In genomic region chr5:143122125-143122524, GRCm38 (mm10) we compare ENCODE assay signal across 28 mouse cellular contexts. TPM values are rescaled to one million over a fixed set of nuclear protein-coding genes. Genes with fewer than 3 reads are reported as not detected.
DNase-seq lines count a peak whose midpoint lies in the region; ATAC-seq and TF ChIP-seq lines count a peak whose summit lies in the region.
"Had no signal": no experiment of that assay in that cellular context is flagged by ENCODE, and none has a peak within 500 bp of the region (broad histone marks: within the 10 kb centered on the region; RNA-seq: fewer than 3 reads in every experiment).

No protein-coding gene starts in this region.

- 54% methylated on average over 8 of the region's 8 CpGs for WGBS in stomach, postnatal 0 days
- 85% methylated on average over 8 of the region's 8 CpGs for WGBS in hindbrain, embryonic 16.5 days

- peak overlapping the region; percentile 91 for H3K27ac ChIP-seq in ES-E14 (ENCODE audit: insufficient read depth, low read depth, low read length, poor library complexity, severe bottlenecking)
- H3K27ac ChIP-seq in stomach, postnatal 0 days (replicated peaks): no peak overlapping the region
- H3K27ac ChIP-seq in hindbrain, embryonic 16.5 days (ENCODE audit: low read depth, low read length): no peak overlapping the region
- H3K27ac ChIP-seq: embryonic facial prominence, embryonic 10.5 days; forebrain, embryonic 13.5 days; heart, embryonic 10.5 days; hindbrain, embryonic 10.5 days; hindbrain, embryonic 14.5 days had no signal

- no peak for TF ChIP-seq EP300 in stomach, postnatal 0 days (optimal IDR thresholded peaks at IDR 0.05)

- H3K9ac ChIP-seq in ES-E14 (ENCODE audit: insufficient read depth, low read depth, low read length, poor library complexity, severe bottlenecking): no peak overlapping the region
- no peak overlapping the region for H3K9ac ChIP-seq in stomach, postnatal 0 days (ENCODE audit: low read length)
- no peak overlapping the region for H3K9ac ChIP-seq in hindbrain, embryonic 16.5 days (ENCODE audit: low read depth, low read length)
- H3K9ac ChIP-seq: forebrain, embryonic 13.5 days; forebrain, postnatal 0 days; hindbrain, embryonic 14.5 days had no signal

- peak; percentile 52 for DNase-seq in ES-E14 (ENCODE audit: low read depth, low spot score)
- DNase-seq in stomach, postnatal 0 days (ENCODE audit: low spot score): no peak
- no peak for DNase-seq in layer of hippocampus, postnatal 25 days (ENCODE audit: extremely low spot score in 1 of 2, low spot score in 1 of 2)
- DNase-seq: adrenal gland, adult 2 months; adrenal gland, postnatal 25 days; B cell, adult 2 months; cerebellum, adult 18-20 months; cerebellum, adult 9-11 months; cerebellum, postnatal 36 days; forebrain, postnatal 0 days; gastrocnemius, postnatal 25 days; heart, adult 18-20 months; heart, postnatal 14 days had no signal

- no peaks in the 10 kb centered on the region for H3K27me3 ChIP-seq in E14TG2a.4 (ENCODE audit: insufficient read depth, low read length)
- H3K27me3 ChIP-seq in stomach, postnatal 0 days (ENCODE audit: control insufficient read depth, insufficient read depth, low read length): no peaks in the 10 kb centered on the region
- H3K27me3 ChIP-seq in hindbrain, embryonic 16.5 days (replicated peaks; ENCODE audit: control insufficient read depth, insufficient read depth, low read length): no peaks in the 10 kb centered on the region
- H3K27me3 ChIP-seq: forebrain, embryonic 13.5 days had no signal

- H3K4me1 ChIP-seq in E14TG2a.4 (replicated peaks; ENCODE audit: low read depth, low read length) (peaks cover 75% of the 10 kb centered on the region), ES-E14 (ENCODE audit: control insufficient read depth in 2 of 2, insufficient read depth in 2 of 2, low read length in 2 of 2, poor library complexity in 1 of 2) (peaks cover 0 to 32% of the 10 kb centered on the region in 2 experiments; a peak in 3 of 4 replicates)
- H3K4me1 ChIP-seq in stomach, postnatal 0 days (replicated peaks; ENCODE audit: control insufficient read depth, insufficient read depth): no peaks in the 10 kb centered on the region
- H3K4me1 ChIP-seq in hindbrain, embryonic 16.5 days (ENCODE audit: control insufficient read depth, insufficient read depth, low read depth, low read length): no peaks in the 10 kb centered on the region
- H3K4me1 ChIP-seq: heart, embryonic 10.5 days had no signal

- ATAC-seq in granulocyte monocyte progenitor cell, adult 5-6 weeks (replicated peaks; ENCODE audit: poor library complexity, severe bottlenecking): peak; percentile 87
- ATAC-seq in stomach, postnatal 0 days (ENCODE audit: low FRiP score, low TSS enrichment): peak; percentile 45; the same call in 1 of the 2 replicates
- ATAC-seq in monocyte, adult 5-6 weeks (replicated peaks; ENCODE audit: insufficient number of reproducible peaks, low FRiP score, low TSS enrichment, poor library complexity, severe bottlenecking): no peak
- ATAC-seq in hindbrain, embryonic 16.5 days: no peak
- ATAC-seq: CD4-positive, CD25-positive, alpha-beta regulatory T cell, adult 4 months; forebrain, embryonic 13.5 days; forebrain, postnatal 0 days; intestine, embryonic 16.5 days had no signal

- H3K4me2 ChIP-seq in stomach, postnatal 0 days (replicated peaks; ENCODE audit: low read depth): no peak overlapping the region
- H3K4me2 ChIP-seq in hindbrain, embryonic 16.5 days (ENCODE audit: low read length): no peak overlapping the region
- H3K4me2 ChIP-seq: forebrain, embryonic 13.5 days; hindbrain, embryonic 14.5 days had no signal

- H3K36me3 ChIP-seq in E14TG2a.4 (ENCODE audit: insufficient read depth, low read length): no peaks in the 10 kb centered on the region
- no peaks in the 10 kb centered on the region for H3K36me3 ChIP-seq in ES-E14 (ENCODE audit: control insufficient read depth, insufficient read depth, low read length, poor library complexity, severe bottlenecking)
- no peaks in the 10 kb centered on the region for H3K36me3 ChIP-seq in stomach, postnatal 0 days (ENCODE audit: control insufficient read depth, insufficient read depth, low read length)
- no peaks in the 10 kb centered on the region for H3K36me3 ChIP-seq in hindbrain, embryonic 16.5 days (ENCODE audit: control insufficient read depth, insufficient read depth, low read length)
- H3K36me3 ChIP-seq: embryonic facial prominence, embryonic 10.5 days; heart, embryonic 10.5 days; hindbrain, embryonic 10.5 days had no signal

- H3K9me3 ChIP-seq in E14TG2a.4 (ENCODE audit: low read length) (peaks cover 15% of the 10 kb centered on the region), ES-E14 (ENCODE audit: control insufficient read depth, insufficient read depth, low read depth, low read length) (no peaks in the 10 kb centered on the region)
- no peaks in the 10 kb centered on the region for H3K9me3 ChIP-seq in stomach, postnatal 0 days (ENCODE audit: control insufficient read depth, low read length)
- H3K9me3 ChIP-seq in hindbrain, embryonic 16.5 days (ENCODE audit: control insufficient read depth, low read length): no peaks in the 10 kb centered on the region
- H3K9me3 ChIP-seq: forebrain, embryonic 13.5 days; heart, embryonic 10.5 days had no signal

- TF ChIP-seq CTCF in E14TG2a.4 (conservative IDR thresholded peaks at IDR 0.05; ENCODE audit: low read length): no peak
- TF ChIP-seq CTCF in stomach, postnatal 0 days (IDR thresholded peaks at IDR 0.05; ENCODE audit: low read depth): no peak

- H3K4me3 ChIP-seq in E14TG2a.4 (replicated peaks; ENCODE audit: low read length) (peak overlapping the region; percentile 45), ES-E14 (ENCODE audit: insufficient read depth in 1 of 2, low read depth in 1 of 2, low read length in 2 of 2, poor library complexity in 1 of 2, severe bottlenecking in 1 of 2) (peak overlapping the region in 1 of 2 experiments; percentile 15; a peak in 2 of 4 replicates)
- H3K4me3 ChIP-seq in stomach, postnatal 0 days (ENCODE audit: low read depth, low read length): no peak overlapping the region
- H3K4me3 ChIP-seq in hindbrain, embryonic 16.5 days (ENCODE audit: low read length): no peak overlapping the region
- H3K4me3 ChIP-seq: embryonic facial prominence, embryonic 10.5 days; forebrain, embryonic 13.5 days; heart, embryonic 10.5 days; hindbrain, embryonic 10.5 days had no signal

- in situ Hi-C loops in ES-E14 (cut with MboI; ENCODE audit: low sequenced_read_pairs in 2 of 2, unreplicated experiment in 2 of 2): no loop called here

TF ChIP-seq in ES-E14, 5 proteins besides CTCF, POLR2A, EP300 and RAD21:
- no peak for TF ChIP-seq HCFC1 (IDR thresholded peaks at IDR 0.05; ENCODE audit: borderline replicate concordance, insufficient read depth, low read length)
- TF ChIP-seq CHD2 (IDR thresholded peaks at IDR 0.05; ENCODE audit: low read depth, low read length): no peak
- no peak for TF ChIP-seq ZNF384 (IDR thresholded peaks at IDR 0.05; ENCODE audit: low read depth, low read length)
- no peak for TF ChIP-seq MAFK (IDR thresholded peaks at IDR 0.05; ENCODE audit: insufficient read depth, low read depth, low read length)
- no peak for TF ChIP-seq ZC3H11A (IDR thresholded peaks at IDR 0.05; ENCODE audit: borderline replicate concordance, low read depth, low read length)
TF ChIP-seq in ES-E14: peak in this region for 0.

RNA-seq across cellular contexts. Expression of gene Rnf216, which starts 9.3 kb away (rescaled TPM):
- 17.7 and 23.8 TPM in 2 replicates for total RNA-seq in ES-E14 (2012; rRNA removed)
- 41.1 and 42.5 TPM in 2 replicates for total RNA-seq in granulocyte monocyte progenitor cell, adult 5-6 weeks (2014; fragmentation: Nextera tagmentation)
- total RNA-seq in granulocyte monocyte progenitor cell, adult 5-6 weeks (2017): 33.1 and 37.3 TPM in 2 replicates
- polyA plus RNA-seq in stomach, postnatal 0 days (2015; fragmentation: Nextera tagmentation; extraction: Ambion mirVana): 15.4 and 15.6 TPM in 2 replicates
- total RNA-seq in monocyte, adult 5-6 weeks (2017): 100 to 120 TPM (median 101 TPM) in 3 replicates
- total RNA-seq in layer of hippocampus, postnatal 25 days (2021): 10 to 100 TPM; 46.6 to 47.5 TPM
- polyA plus RNA-seq in hindbrain, embryonic 16.5 days (2015; fragmentation: Nextera tagmentation; extraction: Ambion mirVana): 27.2 and 31.0 TPM in 2 replicates

RNA-seq across cellular contexts. Expression of gene Olfr718-ps1, which starts 25.3 kb away (rescaled TPM):
- total RNA-seq in ES-E14 (2012; rRNA removed): 0.05 and 0.36 TPM in 2 replicates
- 0.19 TPM in 1 of 2 replicates, not detected in the other for total RNA-seq in granulocyte monocyte progenitor cell, adult 5-6 weeks (2014; fragmentation: Nextera tagmentation)
- total RNA-seq in granulocyte monocyte progenitor cell, adult 5-6 weeks (2017): not detected in 2 replicates
- polyA plus RNA-seq in stomach, postnatal 0 days (2015; fragmentation: Nextera tagmentation; extraction: Ambion mirVana): not detected in 2 replicates
- total RNA-seq in monocyte, adult 5-6 weeks (2017): not detected in 3 replicates
- under 1 TPM; 0.10 to 0.21 TPM for total RNA-seq in layer of hippocampus, postnatal 25 days (2021)
- 0.02 TPM in 1 of 2 replicates, not detected in the other for polyA plus RNA-seq in hindbrain, embryonic 16.5 days (2015; fragmentation: Nextera tagmentation; extraction: Ambion mirVana)
- total RNA-seq: adrenal gland, adult 2 months; forebrain, postnatal 0 days; gastrocnemius, adult 18-20 months; heart, adult 18-20 months; heart, postnatal 14 days; MEL had no signal
- polyA plus RNA-seq: adrenal gland, adult 2 months; embryonic facial prominence, embryonic 10.5 days; embryonic facial prominence, embryonic 14.5 days; forebrain, embryonic 13.5 days; forebrain, postnatal 0 days; heart, embryonic 14.5 days; intestine, embryonic 16.5 days had no signal

RNA-seq across cellular contexts. Expression of gene Rbak, which starts 58.5 kb away (rescaled TPM):
- 11.2 and 11.5 TPM in 2 replicates for total RNA-seq in ES-E14 (2012; rRNA removed)
- total RNA-seq in granulocyte monocyte progenitor cell, adult 5-6 weeks (2014; fragmentation: Nextera tagmentation): 7.9 and 10.9 TPM in 2 replicates
- 10.3 and 14.3 TPM in 2 replicates for total RNA-seq in granulocyte monocyte progenitor cell, adult 5-6 weeks (2017)
- 4.2 and 5.2 TPM in 2 replicates for polyA plus RNA-seq in stomach, postnatal 0 days (2015; fragmentation: Nextera tagmentation; extraction: Ambion mirVana)
- total RNA-seq in monocyte, adult 5-6 weeks (2017): 6.0 to 19.7 TPM (median 18.1 TPM) in 3 replicates
- 10 to 100 TPM; 12.8 to 15.2 TPM for total RNA-seq in layer of hippocampus, postnatal 25 days (2021)
- 9.6 and 11.4 TPM in 2 replicates for polyA plus RNA-seq in hindbrain, embryonic 16.5 days (2015; fragmentation: Nextera tagmentation; extraction: Ambion mirVana)

RNA-seq across cellular contexts. Expression of gene Spdye4b, which starts 58.7 kb away (rescaled TPM):
- total RNA-seq in ES-E14 (2012; rRNA removed): 0.45 and 0.48 TPM in 2 replicates
- total RNA-seq in granulocyte monocyte progenitor cell, adult 5-6 weeks (2014; fragmentation: Nextera tagmentation): not detected in 2 replicates
- total RNA-seq in granulocyte monocyte progenitor cell, adult 5-6 weeks (2017): not detected in 2 replicates
- not detected in 2 replicates for polyA plus RNA-seq in stomach, postnatal 0 days (2015; fragmentation: Nextera tagmentation; extraction: Ambion mirVana)
- total RNA-seq in monocyte, adult 5-6 weeks (2017): 0.29 to 0.95 TPM in 2 of 3 replicates, not detected in the other
- not detected for total RNA-seq in layer of hippocampus, postnatal 25 days (2021)
- not detected in 2 replicates for polyA plus RNA-seq in hindbrain, embryonic 16.5 days (2015; fragmentation: Nextera tagmentation; extraction: Ambion mirVana)
- total RNA-seq: adrenal gland, adult 2 months; adrenal gland, postnatal 25 days; gastrocnemius, adult 18-20 months; gastrocnemius, postnatal 25 days; heart, adult 18-20 months; heart, postnatal 14 days; MEL had no signal
- polyA plus RNA-seq: adrenal gland, adult 2 months; CD4-positive, CD25-positive, alpha-beta regulatory T cell, adult 4 months; embryonic facial prominence, embryonic 10.5 days; embryonic facial prominence, embryonic 14.5 days; forebrain, embryonic 13.5 days; forebrain, postnatal 0 days; heart, embryonic 10.5 days; heart, embryonic 14.5 days; hindbrain, embryonic 14.5 days; intestine, embryonic 16.5 days had no signal

Comparison
In these comparisons a context has a peak if more than half of its experiments do, and no peak if none do; other contexts are left out.
1. ATAC-seq: peak in granulocyte monocyte progenitor cell, adult 5-6 weeks (single experiment) and stomach, postnatal 0 days (single experiment); none in monocyte, adult 5-6 weeks (single experiment) and hindbrain, embryonic 16.5 days (single experiment).